ENCODE assay signal across 8 mouse cellular contexts in the genomic region with DNA sequence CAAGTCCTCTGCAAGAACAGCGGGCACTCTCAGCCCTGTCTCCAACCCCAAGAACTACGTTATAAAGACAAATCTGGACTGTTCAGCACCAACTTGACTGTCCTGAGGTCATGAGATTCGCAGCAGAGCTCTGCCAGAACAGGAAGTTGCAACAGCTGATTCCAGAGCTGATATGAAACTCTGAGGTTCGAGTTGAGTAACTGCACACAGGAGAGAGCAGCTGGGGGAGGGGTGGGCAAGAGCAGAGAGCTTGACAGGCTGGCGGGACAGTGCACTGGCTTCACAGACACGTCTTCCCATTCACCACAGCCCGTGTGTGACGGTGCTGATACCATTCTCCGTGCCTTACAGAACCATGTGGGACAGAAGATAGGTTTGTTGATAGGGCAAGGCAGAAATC. TPM values are rescaled to one million over a fixed set of nuclear protein-coding genes. Genes with fewer than 3 reads are reported as not detected.
DNase-seq lines count a peak whose midpoint lies in the region; ATAC-seq and TF ChIP-seq lines count a peak whose summit lies in the region.

No protein-coding gene starts in this region.

- peaks cover 7% of the 10 kb centered on the region; the same call in 1 of the 2 replicates for H3K9me3 ChIP-seq in hindbrain, embryonic 10.5 days
- H3K9me3 ChIP-seq in hindbrain, embryonic 11.5 days (ENCODE audit: control insufficient read depth, low read length) = no peaks in the 10 kb centered on the region

- no peak for DNase-seq in hindbrain, embryonic 10.5 days (ENCODE audit: low spot score)
- no peak for DNase-seq in hindbrain, embryonic 11.5 days (ENCODE audit: low spot score)
- DNase-seq in kidney, adult 8-10 months = peak; percentile 24 to 29
- DNase-seq in lung, postnatal 4 days = peak; percentile 78 to 80
- peak; percentile 85 for DNase-seq in thymus, postnatal 25 days
- no peak for DNase-seq in testis, postnatal 10 days (ENCODE audit: low spot score)
- no peak for DNase-seq in frontal cortex, postnatal 14 days (ENCODE audit: low spot score in 2 of 2)

- H3K4me2 ChIP-seq in hindbrain, embryonic 11.5 days (replicated peaks; ENCODE audit: low read depth, low read length) = no peak overlapping the region

- TF ChIP-seq CTCF in bone marrow macrophage, adult 2 months (IDR thresholded peaks at IDR 0.05; ENCODE audit: low read depth, low read length) = no peak

- no peak for TF ChIP-seq POLR2A in bone marrow macrophage, adult 2 months (IDR thresholded peaks at IDR 0.05; ENCODE audit: borderline replicate concordance, low read depth, low read length)

- H3K27me3 ChIP-seq in hindbrain, embryonic 10.5 days (ENCODE audit: insufficient read depth, poor library complexity, severe bottlenecking) = no peaks in the 10 kb centered on the region
- no peaks in the 10 kb centered on the region for H3K27me3 ChIP-seq in hindbrain, embryonic 11.5 days (ENCODE audit: control insufficient read depth, insufficient read depth, low read length)

- H3K36me3 ChIP-seq in hindbrain, embryonic 10.5 days = no peaks in the 10 kb centered on the region
- H3K36me3 ChIP-seq in hindbrain, embryonic 11.5 days (ENCODE audit: control insufficient read depth, insufficient read depth, low read length) = no peaks in the 10 kb centered on the region

- H3K27ac ChIP-seq in hindbrain, embryonic 10.5 days = peak overlapping the region; percentile 40; the same call in 1 of the 2 replicates
- no peak overlapping the region for H3K27ac ChIP-seq in hindbrain, embryonic 11.5 days (ENCODE audit: low read depth, low read length)
- peak overlapping the region; percentile 81 for H3K27ac ChIP-seq in bone marrow macrophage, adult 2 months (ENCODE audit: insufficient read depth, low read depth, low read length)

- WGBS in hindbrain, embryonic 10.5 days = 76% methylated on average over 9 of the region's 9 CpGs
- 69% methylated on average over 9 of the region's 9 CpGs for WGBS in hindbrain, embryonic 11.5 days

- H3K4me3 ChIP-seq in hindbrain, embryonic 10.5 days = no peak overlapping the region
- H3K4me3 ChIP-seq in hindbrain, embryonic 11.5 days (ENCODE audit: low read depth, low read length) = no peak overlapping the region
- peak overlapping the region; percentile 31 for H3K4me3 ChIP-seq in bone marrow macrophage, adult 2 months (ENCODE audit: insufficient read depth, low read length)

- H3K4me1 ChIP-seq in hindbrain, embryonic 10.5 days (replicated peaks) = peaks cover 22% of the 10 kb centered on the region
- 0 out of 2 replicates have a peak, but pooled peaks cover 3% of the 10 kb centered on the region for H3K4me1 ChIP-seq in hindbrain, embryonic 11.5 days (replicated peaks; ENCODE audit: control insufficient read depth, insufficient read depth, low read length)
- H3K4me1 ChIP-seq in bone marrow macrophage, adult 2 months (ENCODE audit: control insufficient read depth, insufficient read depth, low read length) = peaks cover 33% of the 10 kb centered on the region

- ATAC-seq in hindbrain, embryonic 11.5 days (ENCODE audit: low FRiP score) = no peak

- no peak overlapping the region for H3K9ac ChIP-seq in hindbrain, embryonic 11.5 days (ENCODE audit: low read depth, low read length)

RNA-seq across cellular contexts. Expression of a gene that starts 9.0 kb away (rescaled TPM):
- 2.3 and 3.6 TPM in 2 replicates for polyA plus RNA-seq in hindbrain, embryonic 10.5 days (2016; fragmentation: Nextera tagmentation; extraction: Ambion mirVana)
- 2.6 and 3.2 TPM in 2 replicates for polyA plus RNA-seq in hindbrain, embryonic 11.5 days (2014; fragmentation: Nextera tagmentation; extraction: Ambion mirVana)
- 66.3 and 69.0 TPM in 2 replicates for polyA plus RNA-seq in bone marrow macrophage, adult 2 months (2012; ENCODE audit: insufficient read depth, insufficient read length, missing spikeins)

RNA-seq across cellular contexts. Expression of a gene that starts 48.5 kb away (rescaled TPM):
- polyA plus RNA-seq in hindbrain, embryonic 10.5 days (2016; fragmentation: Nextera tagmentation; extraction: Ambion mirVana) = 1.9 and 3.6 TPM in 2 replicates
- polyA plus RNA-seq in hindbrain, embryonic 11.5 days (2014; fragmentation: Nextera tagmentation; extraction: Ambion mirVana) = 2.8 and 3.6 TPM in 2 replicates
- 0.70 and 1.1 TPM in 2 replicates for polyA plus RNA-seq in bone marrow macrophage, adult 2 months (2012; ENCODE audit: insufficient read depth, insufficient read length, missing spikeins)

Comparison
In these comparisons a context has a peak if more than half of its experiments do, and no peak if none do; other contexts are left out.
1. DNase-seq: peak in kidney, adult 8-10 months (2 of 2), lung, postnatal 4 days (2 of 2) and thymus, postnatal 25 days (single experiment); none in hindbrain, embryonic 10.5 days (single experiment), hindbrain, embryonic 11.5 days (single experiment), testis, postnatal 10 days (single experiment) and frontal cortex, postnatal 14 days (0 of 2).
2. RNA of a gene that starts 9.0 kb away (polyA plus RNA-seq): 66.3 to 69.0 TPM in bone marrow macrophage, adult 2 months; 2.3 to 3.6 TPM in hindbrain, embryonic 10.5 days and 2.6 to 3.2 TPM in hindbrain, embryonic 11.5 days; every median in the first group is over 10 times any median in the second.